Mouse (Mus musculus) stomach, postnatal 0 days (tissue): ENCODE measurements around the gene Pus10. TPM values are rescaled to one million over a fixed set of nuclear protein-coding genes. Genes with fewer than 3 reads are reported as not detected.

Source experiments
- ATAC-seq: fragments of 200-750 bp; cut with Nextera tagmentation; 2 replicates; pipeline ENCODE4 v1.8.0; 2017; ENCODE audit not compliant: low FRiP score, low TSS enrichment
- DNase-seq: peaks from one replicate; pipeline ENCODE4 v3.0.0-alpha.2; 2016; ENCODE audit warnings: low spot score
- H3K27ac ChIP-seq: fragments of 300-500 bp; sonication (generic); replicated peaks from 2 replicates; pipeline ENCODE4 v1.5.1; 2014; ENCODE audit warnings: mild to moderate bottlenecking, control low read depth
- H3K27me3 ChIP-seq: fragments of 300-500 bp; sonication (generic); 2 replicates; pipeline ENCODE4 v1.6.1; 2014; ENCODE audit warnings: low read length; ENCODE audit not compliant: control insufficient read depth, insufficient read depth
- H3K36me3 ChIP-seq: fragments of 300-500 bp; sonication (generic); 2 replicates; pipeline ENCODE4 v1.6.1; 2014; ENCODE audit warnings: low read length, mixed read lengths; ENCODE audit not compliant: control insufficient read depth, insufficient read depth
- H3K4me1 ChIP-seq: fragments of 300-500 bp; sonication (generic); replicated peaks from 2 replicates; pipeline ENCODE4 v1.6.1; 2014; ENCODE audit warnings: antibody characterized with exemption; ENCODE audit not compliant: control insufficient read depth, insufficient read depth
- H3K4me2 ChIP-seq: fragments of 300-500 bp; sonication (generic); replicated peaks from 2 replicates; pipeline ENCODE4 v1.6.1; 2014; ENCODE audit warnings: low read depth, mild to moderate bottlenecking, control low read depth, moderate library complexity
- H3K4me3 ChIP-seq: fragments of 300-500 bp; sonication (generic); 2 replicates; pipeline ENCODE4 v1.5.1; 2014; ENCODE audit warnings: low read depth, low read length, control low read depth
- H3K9ac ChIP-seq: fragments of 300-500 bp; sonication (generic); 2 replicates; pipeline ENCODE4 v1.6.1; 2014; ENCODE audit warnings: mild to moderate bottlenecking, low read length, control low read depth, mixed read lengths
- H3K9me3 ChIP-seq: fragments of 300-500 bp; sonication (generic); 2 replicates; pipeline ENCODE4 v1.6.1; 2016; ENCODE audit warnings: low read length; ENCODE audit not compliant: control insufficient read depth
- CTCF ChIP-seq: IDR thresholded peaks from 2 replicates; pipeline ENCODE4 v1.5.1; 2016; ENCODE audit warnings: antibody characterized with exemption, low read depth, mild to moderate bottlenecking, moderate library complexity
- EP300 ChIP-seq: optimal IDR thresholded peaks from 2 replicates; pipeline ENCODE3; 2016; ENCODE audit warnings: antibody characterized with exemption
- WGBS: fragments of 180-500 bp; shearing (Covaris S2); extraction: QIAGEN DNeasy Blood & Tissue Kit; methylation state at CpG from one replicate; pipeline ENCODE4 v1.1.7; 2014; 5-methylcytosine and 5-hydroxymethylcytosine counted together
- polyA plus RNA-seq: library from polyadenylated mRNA; unstranded; fragments of >200 nt; fragmentation: Nextera tagmentation; extraction: Ambion mirVana; gene quantifications from 2 replicates; pipeline ENCODE4 v1.2.1, GENCODE M21; 2015

Pus10 gene
- 11.1 and 12.3 TPM in 2 replicates for polyA plus RNA-seq

DNA sequence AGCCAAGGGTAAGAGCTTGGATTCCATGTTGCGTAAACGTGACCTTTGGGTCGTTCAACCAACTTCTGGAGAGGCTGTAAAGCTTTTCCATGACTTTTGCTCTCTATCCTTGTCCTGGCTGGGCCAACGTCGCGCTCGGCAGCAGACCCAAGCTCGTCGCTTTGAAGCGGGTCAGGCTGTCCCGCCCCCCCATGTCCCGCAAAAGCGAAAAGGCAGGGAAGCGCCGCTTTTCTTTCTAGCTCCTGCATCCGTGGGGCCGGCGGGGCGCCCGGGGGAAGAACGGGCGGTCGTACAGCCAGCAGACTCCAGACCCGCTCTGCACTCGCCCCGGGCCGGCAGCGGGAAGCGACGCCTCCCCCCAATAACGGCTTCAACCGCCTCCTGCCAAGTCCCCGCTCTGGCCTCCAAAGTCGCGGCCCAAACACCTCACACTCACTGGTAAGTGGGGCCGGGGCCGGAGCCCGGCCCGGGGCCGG lies at the start of gene Pus10:
Pus10 (plus strand) TSS at position 364 of the 476 bp plus-strand sequence.
- H3K27ac ChIP-seq, result peak within 1 kb of the TSS; percentile 99
- DNase-seq, result no peak
- H3K4me2 ChIP-seq, result peak within 1 kb of the TSS; percentile 70
- H3K4me1 ChIP-seq, result no peaks in the 10 kb centered on the region
- no peaks in the 10 kb centered on the region for H3K9me3 ChIP-seq
- under 1% methylated on average over 40 of the region's 40 CpGs for WGBS
- no peaks in the 10 kb centered on the region for H3K27me3 ChIP-seq
- peak within 1 kb of the TSS; percentile 79 for H3K4me3 ChIP-seq
- TF ChIP-seq EP300 (no peak), CTCF (no peak)
- H3K36me3 ChIP-seq, result no peaks in the 10 kb centered on the region
- peak within 1 kb of the TSS; percentile 87 for H3K9ac ChIP-seq
- peak; percentile 15 for ATAC-seq

DNA sequence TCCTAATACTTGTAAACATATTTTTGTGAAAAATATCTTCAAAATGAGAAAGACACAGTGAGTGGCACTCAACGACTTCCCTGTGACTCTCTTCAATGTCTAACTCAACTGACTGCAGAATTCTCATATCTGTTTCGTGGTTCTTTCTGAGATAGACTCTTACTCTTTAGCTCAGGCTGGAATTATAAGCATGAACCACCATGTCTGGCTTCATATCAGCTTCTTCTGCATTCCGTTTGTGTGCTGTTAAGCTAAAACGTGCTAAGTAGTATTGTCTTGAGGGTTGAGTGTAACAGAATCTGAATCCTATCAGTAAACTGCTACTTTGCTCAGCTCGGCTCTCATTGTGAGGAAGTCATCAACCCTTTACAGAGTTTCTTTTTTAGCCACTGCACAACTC lies 46.5 kb upstream of the Pus10 start:
- no peaks in the 10 kb centered on the region for H3K9me3 ChIP-seq
- no peak overlapping the region for H3K4me2 ChIP-seq
- TF ChIP-seq CTCF, result no peak
- TF ChIP-seq EP300, result no peak
- 81% methylated on average over 5 of the region's 5 CpGs for WGBS
- H3K36me3 ChIP-seq, result no peaks in the 10 kb centered on the region; the same call in 1 of the 2 replicates
- no peaks in the 10 kb centered on the region for H3K27me3 ChIP-seq
- no peaks in the 10 kb centered on the region for H3K4me1 ChIP-seq
- no peak overlapping the region for H3K4me3 ChIP-seq
- ATAC-seq (no peak), DNase-seq (no peak)
- no peak overlapping the region for H3K9ac ChIP-seq
- no peak overlapping the region for H3K27ac ChIP-seq

DNA sequence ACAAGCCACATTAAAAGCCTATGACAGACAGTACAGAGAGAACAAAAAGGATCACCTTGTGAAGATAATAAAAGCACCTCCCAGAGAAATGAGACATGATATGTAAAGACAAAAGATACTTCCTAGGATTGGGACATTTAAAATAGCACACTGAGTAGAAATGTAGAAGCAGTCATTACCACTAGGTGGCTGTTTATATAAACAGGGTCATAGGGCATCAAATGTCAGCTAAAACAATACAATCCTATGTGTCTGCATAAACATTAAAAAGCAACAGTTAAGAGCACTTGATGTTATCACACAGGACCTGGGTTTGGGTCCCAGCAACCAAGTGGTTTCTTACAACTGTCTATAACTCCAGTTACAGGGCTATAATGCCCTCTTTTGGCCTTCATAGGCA lies 34.8 kb upstream of the Pus10 start:
- Histone ChIP-seq H3K36me3 (peaks cover 3% of the 10 kb centered on the region; the same call in 1 of the 2 replicates), H3K4me2 (no peak overlapping the region), H3K27me3 (no peaks in the 10 kb centered on the region), H3K4me3 (no peak overlapping the region), H3K27ac (no peak overlapping the region), H3K9me3 (no peaks in the 10 kb centered on the region), H3K4me1 (no peaks in the 10 kb centered on the region), H3K9ac (no peak overlapping the region)
- no peak for DNase-seq
- TF ChIP-seq EP300, result no peak
- TF ChIP-seq CTCF, result peak; percentile 34; the same call in 1 of the 2 replicates
- no peak for ATAC-seq

- peak within 1 kb of the TSS; percentile 78 for H3K4me3 ChIP-seq
- ATAC-seq (peak; percentile 99), DNase-seq (peak; percentile 95)
- H3K36me3 ChIP-seq, result no peaks in the 10 kb centered on the region
- H3K4me1 ChIP-seq, result no peaks in the 10 kb centered on the region
- under 1% methylated on average over 57 of the region's 103 CpGs for WGBS
- peak within 1 kb of the TSS; percentile 86 for H3K27ac ChIP-seq
- H3K27me3 ChIP-seq, result no peaks in the 10 kb centered on the region
- peak within 1 kb of the TSS; percentile 87 for H3K4me2 ChIP-seq
- H3K9me3 ChIP-seq, result no peaks in the 10 kb centered on the region
- peak within 1 kb of the TSS; percentile 91 for H3K9ac ChIP-seq
- no peak for TF ChIP-seq CTCF
- no peak for TF ChIP-seq EP300
Measured at GRCm38 (mm10) chr11:23632945-23633878, 32.3 kb upstream of the Pus10 start, which contains the start of gene 0610010F05Rik. Gene 0610010F05Rik, minus strand, starts transcription at chr11:23633639.

DNA sequence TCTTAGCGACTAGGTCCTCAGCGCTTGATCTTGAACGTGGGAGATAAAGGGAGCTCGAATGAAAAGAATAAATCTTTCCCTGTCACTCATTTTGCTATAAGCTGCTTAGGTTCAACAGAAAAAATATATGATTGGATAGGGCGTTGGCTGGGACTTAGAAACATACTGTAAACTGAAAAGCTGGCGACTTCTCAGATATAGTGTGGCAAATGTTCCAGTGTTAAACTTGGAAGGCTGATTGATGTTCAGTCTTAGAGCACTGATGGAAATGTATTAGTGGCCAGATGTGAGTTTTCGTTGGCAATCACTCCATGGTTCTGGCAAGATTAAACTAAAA lies 31.6 kb upstream of the Pus10 start:
- 5% methylated on average over 7 of the region's 7 CpGs for WGBS
- Histone ChIP-seq H3K4me3 (peak overlapping the region; percentile 78), H3K9ac (peak overlapping the region; percentile 45; the same call in 1 of the 2 replicates), H3K27ac (no peak overlapping the region), H3K4me2 (peak overlapping the region; percentile 87), H3K36me3 (no peaks in the 10 kb centered on the region), H3K9me3 (no peaks in the 10 kb centered on the region), H3K27me3 (no peaks in the 10 kb centered on the region), H3K4me1 (no peaks in the 10 kb centered on the region)
- DNase-seq, result no peak
- no peak for TF ChIP-seq EP300
- TF ChIP-seq CTCF, result no peak
- peak; percentile 21 for ATAC-seq

DNA sequence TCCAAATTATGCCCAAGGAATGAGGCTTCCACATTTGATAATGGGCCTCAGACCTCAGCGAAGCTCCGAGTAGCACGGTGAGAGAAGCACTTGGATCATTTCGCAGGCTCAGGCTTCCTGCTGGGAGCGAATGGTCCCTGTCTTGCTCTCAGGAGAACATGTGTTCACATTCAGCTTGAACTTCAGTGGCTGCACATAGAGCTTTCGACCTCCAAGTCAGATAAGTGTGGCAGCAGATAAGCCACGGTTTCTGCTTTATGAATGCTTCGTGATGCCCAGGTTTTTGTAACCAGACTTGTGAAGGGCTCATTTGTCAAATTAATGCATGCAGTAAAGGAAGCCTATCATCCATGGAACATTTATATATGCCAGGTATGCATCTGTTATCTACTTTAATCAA lies 30.9 kb upstream of the Pus10 start:
- 64% methylated on average over 8 of the region's 8 CpGs for WGBS
- Histone ChIP-seq H3K4me1 (no peaks in the 10 kb centered on the region), H3K9ac (no peak overlapping the region), H3K27ac (no peak overlapping the region), H3K4me3 (no peak overlapping the region), H3K36me3 (no peaks in the 10 kb centered on the region), H3K9me3 (no peaks in the 10 kb centered on the region), H3K27me3 (no peaks in the 10 kb centered on the region), H3K4me2 (no peak overlapping the region)
- ATAC-seq (no peak), DNase-seq (no peak)
- no peak for TF ChIP-seq EP300
- no peak for TF ChIP-seq CTCF
